Mouse (Mus musculus) megakaryocyte-erythroid progenitor cell, adult 5-6 weeks (primary cell): ENCODE data around the gene Lgi4. TPM values are rescaled to one million over a fixed set of nuclear protein-coding genes. Genes with fewer than 3 reads are reported as not detected.

ENCODE experiments used
- ATAC-seq: replicated peaks from 2 replicates; pipeline ENCODE4 v1.8.0; 2016; ENCODE audit warnings: mild to moderate bottlenecking, inconsistent platforms; ENCODE audit not compliant: severe bottlenecking, poor library complexity, low FRiP score, low TSS enrichment
- total RNA-seq, 2 experiments: library from RNA; stranded (forward) in 1 of 2; stranded (reverse) in 1 of 2; fragments of 200-1000, 215-1000 nt in 1 of 2; fragments of >200 nt in 1 of 2; fragmentation: Nextera tagmentation in 1 of 2; gene quantifications; 2 replicates each; pipeline ENCODE4 v1.2.3; 2014 to 2017

Gene Lgi4
- total RNA-seq, 2 experiments from 2014 or later, result not detected

DNA sequence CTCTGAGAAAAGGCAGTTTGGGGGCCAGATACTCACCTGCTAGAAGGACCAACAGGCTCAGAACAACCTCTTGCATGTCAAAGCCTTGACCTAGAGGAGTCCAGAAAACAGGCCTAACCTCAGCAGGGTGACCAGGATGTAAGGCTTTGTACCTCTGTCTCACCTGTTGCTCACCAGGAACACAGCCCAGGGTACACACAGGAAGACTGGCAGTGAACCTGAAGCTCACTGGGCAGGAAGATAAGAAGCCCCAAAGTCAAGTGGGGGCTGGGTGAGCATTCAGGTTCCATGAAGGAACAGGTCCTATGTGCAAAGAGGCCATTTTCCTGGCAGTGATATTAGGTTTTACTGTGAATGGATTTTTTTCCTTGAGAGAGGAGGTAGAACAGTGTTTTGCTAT lies 14.4 kb downstream of the Lgi4 start:
- ATAC-seq, result no peak

DNA sequence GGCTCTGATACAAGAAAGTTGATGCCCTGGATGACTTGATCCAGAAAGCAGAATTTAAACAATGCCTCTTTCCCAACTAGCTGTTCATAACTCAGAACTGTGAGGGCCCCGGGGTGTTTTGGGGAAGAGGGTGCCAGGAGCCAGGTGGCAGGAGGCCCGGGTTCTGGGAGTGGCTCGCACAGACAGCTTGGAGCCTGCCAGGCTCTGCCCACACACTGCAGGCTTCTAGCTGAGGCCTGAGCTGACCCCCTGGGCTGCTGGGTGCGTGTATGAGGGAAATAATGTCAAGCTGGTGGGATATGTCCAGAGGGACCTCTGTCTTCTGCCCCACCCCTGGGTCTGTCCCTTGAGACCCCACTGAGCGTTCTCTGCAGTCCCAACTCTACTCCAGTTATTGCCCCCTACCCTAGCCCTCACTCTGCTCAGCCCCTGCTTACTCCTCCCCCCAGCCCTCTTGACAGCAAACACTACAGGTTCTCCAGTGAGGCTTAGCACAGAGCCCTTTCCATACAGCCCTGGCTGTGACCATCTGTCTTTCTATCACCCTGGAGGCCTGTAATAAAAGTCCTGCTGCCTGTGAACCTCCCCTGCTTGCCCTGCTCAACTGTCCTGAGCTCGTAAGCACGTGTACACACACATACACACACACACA lies 15.0 kb downstream of the Lgi4 start:
- ATAC-seq, result no peak

DNA sequence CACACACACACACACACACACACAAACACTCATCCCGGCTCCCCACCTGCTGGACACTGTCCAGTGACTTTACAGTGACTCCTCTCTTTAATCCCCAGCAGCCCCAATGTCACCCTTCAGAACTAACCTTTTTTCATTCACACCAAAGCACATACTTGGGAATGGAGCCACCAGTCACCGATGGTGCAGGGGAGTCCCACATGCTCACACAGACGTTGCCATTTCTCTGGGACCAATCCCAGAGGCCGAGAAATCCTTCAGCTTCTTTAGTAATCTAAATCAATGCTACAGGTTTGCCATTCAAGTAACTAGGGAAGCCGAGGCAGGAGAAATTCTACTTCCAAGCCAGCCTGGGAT lies 15.5 kb downstream of the Lgi4 start:
- no peak for ATAC-seq

DNA sequence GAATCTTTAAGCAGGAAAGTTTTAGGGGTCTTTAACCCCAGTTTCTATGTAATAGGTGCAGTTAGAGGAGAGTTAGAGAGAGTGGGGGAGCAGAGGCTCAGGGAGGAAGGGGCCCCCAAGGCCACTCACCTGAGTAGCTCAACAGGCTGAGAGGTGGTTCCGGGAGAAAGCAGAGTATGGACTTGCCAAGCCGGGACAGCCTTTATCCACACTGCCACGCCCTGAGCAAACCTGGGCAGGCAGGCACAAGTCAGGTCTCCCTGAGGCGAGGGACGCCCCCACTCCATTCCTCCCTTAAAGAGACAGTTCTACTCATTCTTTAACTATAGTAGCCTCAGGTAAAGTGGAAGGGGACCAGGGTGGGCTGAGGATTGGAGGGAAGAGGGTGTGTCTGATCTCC lies 17.4 kb downstream of the Lgi4 start, which contains the start of gene Fxyd3:
Gene Fxyd3, minus strand, starts transcription at position 213 of the 400 bp plus-strand sequence.
- ATAC-seq, result no peak

DNA sequence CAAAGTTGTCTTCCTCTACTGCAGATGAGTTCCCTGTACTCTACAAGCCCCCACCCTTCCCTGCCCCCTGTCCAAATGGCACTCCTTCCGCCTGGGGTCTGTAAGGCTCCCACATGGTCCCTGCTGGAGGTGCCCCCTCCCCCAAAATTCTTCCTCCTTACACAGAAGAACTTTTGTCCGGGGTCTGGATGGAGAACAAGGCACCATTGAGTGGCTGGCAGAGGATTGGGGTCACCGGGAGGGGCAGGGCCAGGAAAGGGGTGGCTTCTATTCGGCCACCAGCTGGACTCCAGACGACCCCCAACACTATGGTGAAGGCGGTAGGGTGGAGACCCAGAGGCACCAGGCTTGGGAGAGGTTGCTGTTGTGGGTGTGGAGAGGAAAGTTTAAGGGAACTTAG lies 18.3 kb downstream of the Lgi4 start:
- no peak for ATAC-seq

DNA sequence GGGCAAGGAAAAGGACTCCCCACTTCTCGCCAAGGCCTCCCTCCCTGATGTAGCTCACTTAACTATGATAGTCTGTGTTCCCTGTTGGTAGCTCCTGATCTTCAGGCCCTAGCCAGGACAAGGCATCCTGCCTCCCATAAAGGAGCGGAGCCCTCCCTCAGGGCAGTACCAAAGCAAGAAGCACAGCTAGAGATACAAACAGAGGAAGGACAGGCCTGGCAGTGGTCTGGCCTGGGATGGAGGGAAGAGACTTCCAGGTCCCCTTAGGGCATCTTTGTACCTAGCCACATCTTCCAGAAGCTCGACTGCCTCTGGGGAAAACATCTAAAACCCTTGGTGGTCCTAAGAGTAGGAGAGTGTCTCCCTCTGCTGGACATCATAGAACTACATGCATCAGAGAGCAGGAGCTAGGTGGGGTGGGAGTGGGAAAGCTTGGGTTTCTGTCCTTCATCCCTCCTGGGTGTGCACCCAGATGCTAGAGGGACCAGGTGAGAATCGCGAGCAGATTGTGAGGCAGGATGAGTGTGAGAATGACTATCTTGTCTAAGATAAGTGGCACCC lies 18.8 kb downstream of the Lgi4 start:
- peak; percentile 61 for ATAC-seq

DNA sequence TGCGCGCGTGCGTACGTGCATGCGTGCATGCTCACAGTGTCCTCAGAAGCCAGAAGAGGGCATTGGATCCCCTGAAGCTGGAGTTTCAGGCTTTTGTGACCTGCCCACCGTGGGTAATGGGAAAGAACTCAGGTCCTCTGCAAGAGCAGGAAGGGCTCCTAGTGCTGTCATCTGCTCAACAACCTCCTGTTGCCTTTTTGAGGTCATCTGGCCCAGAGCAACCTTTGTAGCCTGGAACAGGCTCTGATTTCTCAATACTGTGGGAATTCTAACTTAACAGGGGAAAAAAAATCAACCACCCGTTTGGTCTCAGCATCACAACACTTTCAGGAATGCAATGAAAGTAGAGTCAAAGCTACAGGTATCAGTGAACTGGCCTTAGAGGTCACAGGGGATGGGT lies 20.5 kb downstream of the Lgi4 start:
- ATAC-seq, result no peak

DNA sequence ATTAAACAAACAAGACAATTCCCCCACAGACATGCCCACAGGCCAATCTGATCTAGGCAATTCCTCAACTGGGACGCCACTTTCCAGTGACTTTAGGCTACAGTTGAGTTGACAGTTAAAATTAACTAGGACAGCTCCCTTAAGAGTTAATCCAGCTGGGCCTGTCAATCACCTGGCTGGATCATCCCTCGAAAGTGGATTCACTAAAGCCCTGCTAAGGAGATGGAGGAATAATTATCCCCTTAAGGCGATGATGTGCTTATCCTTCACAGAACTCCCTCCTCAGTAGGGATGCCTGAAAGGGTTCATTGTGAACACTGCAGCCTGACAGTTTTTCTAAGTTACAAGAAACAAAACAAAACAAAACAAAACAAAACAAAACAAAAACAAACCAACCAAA lies 21.5 kb downstream of the Lgi4 start:
- ATAC-seq, result no peak

DNA sequence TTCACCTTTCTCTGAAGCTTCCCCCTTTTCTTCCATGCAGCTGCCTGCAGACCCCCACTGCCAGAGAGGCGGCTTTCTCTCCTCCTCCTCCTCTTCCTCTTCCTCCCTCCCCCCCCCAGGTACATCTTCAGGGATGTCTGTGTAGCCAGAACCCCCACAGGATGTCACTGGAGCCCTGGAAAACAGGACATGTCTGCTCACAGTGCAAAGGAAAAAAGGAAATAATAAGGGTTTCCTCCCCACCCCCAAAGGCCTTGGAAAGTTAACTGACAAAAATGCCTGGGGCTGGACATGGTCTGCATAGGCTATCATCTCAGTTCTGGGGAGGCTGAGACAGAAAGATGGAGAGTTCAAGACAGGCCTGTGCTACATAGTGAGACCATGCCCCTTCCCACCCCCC lies 22.0 kb downstream of the Lgi4 start:
- ATAC-seq, result no peak

DNA sequence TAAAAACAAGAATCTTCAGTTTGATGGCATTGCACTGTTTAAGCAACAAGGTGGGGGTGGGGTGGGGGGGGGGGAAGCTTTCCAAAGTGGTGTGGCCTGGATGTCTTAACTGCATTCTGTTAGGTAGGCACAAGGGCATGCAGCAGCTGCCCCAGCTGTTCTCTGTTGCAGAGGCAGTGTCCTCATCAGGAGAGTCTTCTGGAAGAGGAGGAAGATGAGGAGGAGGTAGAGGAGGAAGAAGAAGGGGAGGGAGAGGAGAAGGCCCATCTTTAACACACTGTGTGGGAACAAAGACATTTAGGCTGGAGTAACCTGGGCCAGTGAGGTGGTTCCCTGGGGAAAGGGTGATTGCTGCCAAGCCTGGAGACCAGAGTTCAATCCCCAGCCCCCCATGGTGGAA lies 23.0 kb downstream of the Lgi4 start:
- no peak for ATAC-seq

DNA sequence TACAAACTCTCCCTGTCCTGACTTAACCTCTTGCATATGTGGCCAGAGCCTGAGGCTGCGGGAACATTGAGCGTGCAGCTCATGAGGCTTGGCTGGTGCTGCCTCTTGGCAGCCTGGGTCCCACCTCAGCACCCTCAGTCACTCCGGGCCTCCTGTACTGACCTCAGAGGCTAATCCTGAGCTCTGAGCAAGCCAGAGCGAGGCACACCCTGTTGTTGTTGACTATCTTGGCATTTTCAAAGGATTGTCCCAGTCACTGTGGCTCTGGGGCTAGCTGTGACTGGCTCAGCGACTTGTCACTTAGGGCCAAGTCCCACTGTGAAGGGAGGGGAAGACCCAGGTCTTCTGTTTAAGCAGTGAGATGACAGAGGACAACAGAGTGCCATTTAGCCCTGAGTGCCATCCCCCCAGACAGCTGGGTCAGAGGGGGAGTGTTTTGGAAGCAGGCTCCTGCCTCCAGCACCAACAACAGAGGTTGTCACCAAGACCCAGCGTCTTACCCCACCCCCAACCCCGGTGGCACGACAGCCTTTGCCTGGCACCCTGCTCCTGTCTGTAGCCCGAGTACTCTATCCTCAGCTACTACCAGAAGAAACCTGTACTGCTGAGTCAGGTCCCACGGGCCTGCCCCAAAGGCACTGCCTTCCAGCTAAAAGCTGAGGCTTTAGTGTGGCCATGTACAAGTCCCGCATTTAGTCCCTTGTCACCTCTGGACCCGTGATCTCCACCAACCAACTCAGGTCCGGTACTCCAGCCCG lies 23.9 kb downstream of the Lgi4 start:
- ATAC-seq, result no peak

DNA sequence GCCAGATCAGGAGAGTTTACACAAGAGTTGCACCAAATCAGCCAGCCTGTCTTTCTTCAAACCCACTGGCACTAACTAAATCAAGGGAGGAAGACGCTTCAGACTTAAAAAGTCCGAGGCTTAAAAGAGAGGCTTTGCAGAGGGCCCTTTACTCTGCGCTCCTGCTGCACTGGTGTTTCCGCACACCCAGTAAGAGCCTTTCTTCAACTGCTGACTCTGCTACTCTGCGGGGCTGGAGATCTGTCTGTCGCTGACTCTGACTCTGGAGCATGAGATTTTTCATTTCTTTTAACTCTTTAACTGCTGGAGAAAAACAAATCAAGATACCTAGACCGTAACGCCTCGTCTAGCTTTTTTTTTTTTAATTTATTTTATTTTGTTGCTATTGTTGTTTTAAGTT lies 25.0 kb downstream of the Lgi4 start:
- no peak for ATAC-seq

DNA sequence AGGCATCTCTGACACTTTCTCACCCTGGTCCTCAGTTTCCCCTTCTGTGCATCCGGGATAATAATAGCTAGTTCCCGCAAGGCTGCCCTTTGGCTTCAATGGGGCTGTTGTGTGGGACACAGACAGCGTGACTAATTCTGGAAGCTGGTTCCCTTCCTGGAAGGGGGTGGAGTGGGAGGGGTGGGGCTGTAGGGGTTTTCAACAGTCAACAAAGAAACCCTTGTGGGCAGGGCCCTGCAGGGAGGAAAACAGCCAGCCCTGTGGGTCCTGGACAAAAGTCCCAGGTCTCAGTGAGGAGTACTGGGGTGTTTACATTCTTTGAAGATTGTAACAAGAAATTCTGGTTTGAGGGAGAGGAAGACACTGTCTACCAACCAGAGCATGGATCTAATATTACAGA lies 26.0 kb downstream of the Lgi4 start:
- no peak for ATAC-seq

DNA sequence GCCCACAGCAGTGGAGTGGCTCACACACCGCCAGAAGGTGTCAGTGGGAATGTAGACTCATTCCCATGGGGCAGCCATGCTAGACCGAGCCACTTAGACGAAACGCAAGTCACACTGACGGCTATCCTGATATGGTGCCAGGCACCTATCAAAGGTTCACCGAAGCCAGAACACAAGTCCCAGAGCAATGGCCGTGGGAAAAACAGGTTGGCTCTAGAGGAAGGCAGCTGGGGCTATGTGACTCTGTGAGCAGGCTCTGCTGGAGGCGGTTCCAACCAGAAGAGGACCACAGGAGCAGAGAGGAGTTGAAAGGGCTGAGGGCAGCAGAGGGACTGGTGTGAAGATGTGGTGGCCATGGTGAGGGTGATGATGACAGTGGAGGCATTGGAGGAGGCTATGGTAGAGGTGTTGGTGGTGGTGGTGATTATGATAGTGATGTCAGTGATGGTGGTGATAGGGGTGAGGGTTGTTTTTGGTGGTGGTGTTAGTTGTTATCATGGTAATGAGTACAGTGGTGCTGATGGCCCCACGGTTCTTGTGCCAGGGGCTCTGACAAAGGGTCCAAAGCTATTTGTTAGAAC lies 27.1 kb downstream of the Lgi4 start:
- no peak for ATAC-seq

DNA sequence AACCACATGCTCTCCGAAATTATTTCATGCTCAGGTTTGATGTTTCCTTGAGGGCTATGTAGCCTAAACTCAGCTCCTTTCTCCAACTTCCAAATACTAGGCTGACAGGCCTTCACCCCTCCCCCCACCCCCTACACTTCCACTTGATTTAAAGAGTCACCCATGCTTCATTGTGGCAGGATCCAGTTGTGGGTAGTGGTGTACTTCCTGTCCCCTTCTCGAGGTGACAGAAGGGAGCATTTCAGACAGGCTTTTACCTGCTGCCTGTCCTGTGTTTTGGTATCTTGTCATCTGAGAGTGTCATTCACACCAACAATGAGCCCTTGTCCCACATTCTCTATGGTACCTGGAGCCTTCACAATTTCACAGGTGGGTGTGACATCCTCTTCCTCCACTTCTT lies 28.1 kb downstream of the Lgi4 start:
- ATAC-seq, result no peak

DNA sequence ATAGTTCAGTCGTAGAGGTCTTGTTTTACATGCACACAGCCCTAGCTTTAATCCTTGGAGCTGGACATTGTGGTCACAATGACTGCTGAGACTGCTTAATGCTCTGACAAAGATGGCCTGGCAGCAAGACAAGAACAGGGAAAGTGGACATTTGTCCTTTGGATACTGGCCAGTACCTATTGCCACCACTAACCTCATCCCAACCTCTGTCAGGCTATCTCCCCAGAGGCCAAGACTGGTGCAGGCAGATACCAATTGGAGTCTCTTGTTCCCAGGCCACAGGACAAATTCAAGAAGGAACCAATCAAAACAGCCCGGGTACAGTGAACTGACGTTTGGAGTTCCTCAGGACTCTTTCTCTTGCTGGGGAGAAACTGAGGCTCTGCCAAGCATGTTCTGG lies 29.1 kb downstream of the Lgi4 start:
- no peak for ATAC-seq

DNA sequence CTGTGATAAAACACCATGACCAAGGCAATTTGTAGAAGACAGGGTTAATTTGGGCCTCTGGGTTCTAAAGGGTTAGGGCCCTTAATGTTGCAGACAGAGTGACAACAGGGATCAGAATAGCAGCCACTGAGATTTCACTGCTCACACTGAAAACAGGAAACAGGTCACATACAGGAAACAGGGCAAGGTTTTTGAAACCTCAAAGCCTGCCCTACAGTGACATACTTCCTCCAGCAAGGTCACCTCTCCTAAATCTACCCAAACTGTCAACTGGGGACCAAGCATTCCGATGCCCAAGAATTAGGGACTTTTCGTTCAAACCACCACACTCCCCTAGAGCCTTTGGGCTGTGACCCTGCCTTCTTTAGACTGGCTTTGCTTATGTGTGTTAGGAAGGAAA lies 30.6 kb downstream of the Lgi4 start:
- ATAC-seq, result no peak

DNA sequence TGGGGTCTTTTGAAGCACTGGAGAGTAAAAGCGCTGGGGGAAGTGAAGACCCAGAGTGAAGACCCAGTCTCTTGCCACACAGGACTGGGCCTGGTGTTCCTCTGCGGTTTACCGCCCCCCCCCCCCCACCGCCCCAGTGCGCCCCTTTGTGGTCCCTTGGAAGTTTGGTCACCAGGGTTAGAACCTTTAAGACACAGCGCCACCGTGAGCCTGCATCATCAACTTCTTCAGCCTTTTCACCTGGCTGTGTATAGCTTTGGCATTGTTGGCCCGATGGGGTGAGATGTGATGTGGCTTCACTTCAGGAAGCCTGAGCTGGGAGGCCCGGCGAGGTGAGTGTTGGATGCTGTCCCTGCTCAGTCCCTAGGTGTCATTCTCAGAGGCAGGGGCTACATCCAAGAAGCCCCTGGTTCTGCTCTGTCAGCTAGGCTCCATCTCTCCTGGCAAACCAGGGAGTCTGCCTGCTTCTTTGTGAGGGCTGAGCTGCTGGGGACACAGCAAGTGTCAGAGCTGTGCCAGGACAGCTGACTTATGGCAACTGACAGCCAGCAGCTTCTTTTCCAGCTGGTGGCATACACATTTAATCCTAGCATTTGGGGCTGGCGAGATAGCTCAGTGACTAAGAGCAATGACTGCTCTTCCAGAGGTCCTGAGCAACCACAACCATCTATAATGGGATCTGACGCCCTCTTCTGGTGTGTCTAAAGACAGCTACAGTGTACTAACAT lies 35.8 kb downstream of the Lgi4 start:
- ATAC-seq, result no peak

DNA sequence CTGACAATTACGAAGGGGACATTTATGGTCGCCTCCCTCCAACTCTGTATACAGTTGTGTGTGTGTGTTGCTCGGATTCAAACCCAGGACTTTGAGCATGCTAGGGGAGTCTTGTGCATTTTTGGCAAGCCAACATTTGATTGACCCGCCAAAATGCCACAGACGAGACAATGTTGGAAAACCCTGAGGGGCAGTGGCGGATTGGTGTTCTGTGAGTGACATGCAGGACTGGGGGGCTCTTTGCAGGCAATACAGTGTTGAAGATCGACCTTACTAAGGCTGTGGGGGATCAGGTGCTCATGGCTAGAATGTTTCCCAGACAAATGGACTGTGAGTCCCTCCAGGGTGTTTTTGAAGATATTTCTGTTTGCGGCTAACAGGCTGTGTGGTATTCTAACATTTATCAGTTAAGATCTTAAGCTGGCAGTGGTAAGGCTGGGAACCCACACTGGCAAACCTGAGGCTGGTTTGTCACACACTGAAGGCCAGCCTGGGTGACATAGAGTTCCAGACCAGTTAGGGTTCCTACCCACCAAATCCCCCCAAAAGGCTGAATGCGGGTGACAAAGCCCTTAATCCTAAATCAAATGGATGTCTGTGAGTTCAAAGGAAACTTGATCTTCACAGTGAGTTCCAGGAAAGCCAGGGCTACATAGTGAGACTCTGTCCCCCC lies 37.9 kb downstream of the Lgi4 start:
- ATAC-seq, result 0 out of 2 replicates have a peak, but pooled peaks have one; percentile 31
